Mouse (Mus musculus) hindbrain, embryonic 14.5 days (tissue): ENCODE data around the gene Arhgap17. TPM values are rescaled to one million over a fixed set of nuclear protein-coding genes. Genes with fewer than 3 reads are reported as not detected.

Experiments
- ATAC-seq: fragments of 200-750 bp; cut with Nextera tagmentation; 2 replicates; pipeline ENCODE4 v1.8.0; 2017; ENCODE audit warnings: moderate number of reproducible peaks, mild to moderate bottlenecking, moderate TSS enrichment, moderate library complexity; ENCODE audit not compliant: low FRiP score
- DNase-seq: peaks from one replicate; pipeline ENCODE4 v3.0.0-alpha.2; 2015; ENCODE audit warnings: low spot score
- H3K27ac ChIP-seq: fragments of 300-500 bp; sonication (generic); 2 replicates; pipeline ENCODE4 v1.5.1; 2014; ENCODE audit warnings: mild to moderate bottlenecking, moderate library complexity
- H3K27me3 ChIP-seq: fragments of 300-500 bp; sonication (generic); 2 replicates; pipeline ENCODE4 v1.6.1; 2014; ENCODE audit warnings: mild to moderate bottlenecking, low read length, mixed read lengths; ENCODE audit not compliant: control insufficient read depth, insufficient read depth
- H3K36me3 ChIP-seq: fragments of 300-500 bp; sonication (generic); replicated peaks from 2 replicates; pipeline ENCODE4 v1.6.1; 2014; ENCODE audit not compliant: control insufficient read depth, insufficient read depth
- H3K4me1 ChIP-seq: fragments of 300-500 bp; sonication (generic); replicated peaks from 2 replicates; pipeline ENCODE4 v1.6.1; 2014; ENCODE audit warnings: antibody characterized with exemption, low read length, mixed read lengths; ENCODE audit not compliant: control insufficient read depth, insufficient read depth
- H3K4me2 ChIP-seq: fragments of 300-500 bp; sonication (generic); replicated peaks from 2 replicates; pipeline ENCODE4 v1.6.1; 2014; ENCODE audit warnings: mild to moderate bottlenecking, moderate library complexity
- H3K4me3 ChIP-seq: fragments of 300-500 bp; sonication (generic); replicated peaks from 2 replicates; pipeline ENCODE4 v1.5.1; 2014; ENCODE audit warnings: mild to moderate bottlenecking, low read length
- H3K9ac ChIP-seq: fragments of 300-500 bp; sonication (generic); 2 replicates; pipeline ENCODE4 v1.6.1; 2014
- H3K9me3 ChIP-seq: fragments of 300-500 bp; sonication (generic); 2 replicates; pipeline ENCODE4 v1.6.1; 2016; ENCODE audit warnings: low read length; ENCODE audit not compliant: control insufficient read depth
- WGBS: fragments of 180-500 bp; shearing (Covaris S2); extraction: QIAGEN DNeasy Blood & Tissue Kit; methylation state at CpG from one replicate; pipeline ENCODE4 v1.1.7; 2014; 5-methylcytosine and 5-hydroxymethylcytosine counted together
- polyA plus RNA-seq: library from polyadenylated mRNA; unstranded; fragments of >200 nt; fragmentation: Nextera tagmentation; extraction: Ambion mirVana; gene quantifications from 2 replicates; pipeline ENCODE4 v1.2.1, GENCODE M21; 2014

Arhgap17 gene
- polyA plus RNA-seq, 1 experiment from 2014 or later: 11.4 TPM

DNA sequence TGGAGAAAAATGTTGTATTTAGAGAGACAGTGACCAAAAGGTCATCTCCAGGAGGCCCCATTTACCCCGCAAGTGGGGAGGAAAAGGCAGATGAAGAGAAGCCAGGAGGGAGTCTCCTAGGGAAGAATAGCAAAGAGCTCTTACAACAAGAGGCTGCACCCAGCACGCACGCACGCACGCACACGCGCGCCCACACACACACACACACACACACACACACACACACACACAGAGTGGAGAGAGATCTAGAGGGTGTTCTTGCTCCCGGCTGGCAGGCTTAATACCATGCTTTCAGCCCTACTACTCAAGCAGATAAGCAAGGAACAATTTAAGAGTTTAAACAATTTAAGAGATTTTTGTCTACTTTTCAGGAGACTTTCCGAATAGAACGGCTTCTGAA, 19.9 kb downstream of the Arhgap17 start:
- H3K4me2 ChIP-seq: no peak overlapping the region
- H3K4me1 ChIP-seq: no peaks in the 10 kb centered on the region
- ATAC-seq (no peak), DNase-seq (no peak)
- 80% methylated on average over 11 of the region's 11 CpGs for WGBS
- no peaks in the 10 kb centered on the region for H3K9me3 ChIP-seq
- H3K4me3 ChIP-seq: no peak overlapping the region
- no peak overlapping the region for H3K9ac ChIP-seq
- no peaks in the 10 kb centered on the region for H3K27me3 ChIP-seq
- H3K27ac ChIP-seq: no peak overlapping the region
- no peaks in the 10 kb centered on the region for H3K36me3 ChIP-seq

DNA sequence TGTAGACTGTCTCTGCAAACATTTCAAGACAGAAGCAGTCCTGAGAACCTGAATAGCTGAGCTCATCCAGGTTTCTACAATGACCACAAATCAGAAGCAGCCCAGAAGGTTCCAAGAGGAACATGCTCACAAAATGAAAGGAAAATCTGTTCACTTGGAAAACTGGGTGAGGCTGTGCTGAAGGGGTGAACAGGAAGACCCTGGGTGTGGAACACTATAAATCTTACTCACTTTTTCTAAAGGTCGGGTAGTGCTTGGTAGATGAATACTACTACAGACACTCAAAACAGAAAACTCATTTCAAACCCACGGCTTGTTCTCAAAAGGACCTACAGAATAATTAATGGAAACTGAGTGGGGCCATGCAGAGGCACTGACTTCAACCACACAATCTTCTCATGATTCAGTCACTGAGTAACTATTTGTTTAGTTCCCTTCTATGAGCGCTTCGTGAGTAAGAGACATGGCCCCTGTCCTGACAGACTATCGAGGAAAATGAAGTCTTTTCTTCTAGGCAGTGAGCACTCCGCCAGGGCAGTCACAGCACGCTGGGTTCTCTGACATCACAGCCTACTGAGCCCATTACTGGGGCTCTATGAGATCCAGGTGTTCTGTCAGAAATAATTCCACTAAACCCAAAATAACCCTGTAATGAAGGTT, 23.0 kb downstream of the Arhgap17 start:
- Histone ChIP-seq H3K4me1 (no peaks in the 10 kb centered on the region), H3K9me3 (no peaks in the 10 kb centered on the region), H3K36me3 (no peaks in the 10 kb centered on the region), H3K4me2 (no peak overlapping the region), H3K9ac (no peak overlapping the region), H3K4me3 (no peak overlapping the region), H3K27ac (no peak overlapping the region), H3K27me3 (no peaks in the 10 kb centered on the region)
- no peak for DNase-seq
- 86% methylated on average over 7 of the region's 7 CpGs for WGBS
- no peak for ATAC-seq

DNA sequence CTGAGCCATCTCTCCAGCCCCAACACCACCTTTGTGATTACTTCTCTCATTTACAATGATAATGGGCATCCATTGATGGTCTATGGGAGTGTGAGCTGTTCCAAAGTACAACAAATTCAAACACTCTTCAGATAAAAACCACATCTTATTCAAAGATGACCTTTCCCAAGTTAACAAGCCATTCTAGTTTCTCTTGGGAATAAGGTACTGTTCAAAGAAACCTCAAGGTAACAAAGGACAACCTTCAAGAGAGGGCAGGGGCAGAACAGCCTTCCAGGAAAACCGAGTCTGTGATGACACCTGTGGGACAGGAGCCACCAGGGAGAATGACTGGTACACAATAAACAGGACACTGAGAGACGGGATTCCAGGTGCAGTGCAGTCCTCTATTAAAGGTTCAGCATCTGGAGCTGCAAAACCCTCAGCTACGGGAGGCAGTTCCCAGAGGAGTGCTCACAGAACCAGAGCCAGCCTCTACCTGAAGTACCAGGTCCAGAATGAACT, 24.6 kb downstream of the Arhgap17 start:
- H3K4me1 ChIP-seq: no peaks in the 10 kb centered on the region
- H3K4me2 ChIP-seq: no peak overlapping the region
- 82% methylated on average over 3 of the region's 3 CpGs for WGBS
- no peaks in the 10 kb centered on the region for H3K27me3 ChIP-seq
- no peak overlapping the region for H3K4me3 ChIP-seq
- DNase-seq: no peak
- H3K27ac ChIP-seq: no peak overlapping the region
- no peaks in the 10 kb centered on the region for H3K9me3 ChIP-seq
- H3K9ac ChIP-seq: no peak overlapping the region
- H3K36me3 ChIP-seq: no peaks in the 10 kb centered on the region
- ATAC-seq: no peak

DNA sequence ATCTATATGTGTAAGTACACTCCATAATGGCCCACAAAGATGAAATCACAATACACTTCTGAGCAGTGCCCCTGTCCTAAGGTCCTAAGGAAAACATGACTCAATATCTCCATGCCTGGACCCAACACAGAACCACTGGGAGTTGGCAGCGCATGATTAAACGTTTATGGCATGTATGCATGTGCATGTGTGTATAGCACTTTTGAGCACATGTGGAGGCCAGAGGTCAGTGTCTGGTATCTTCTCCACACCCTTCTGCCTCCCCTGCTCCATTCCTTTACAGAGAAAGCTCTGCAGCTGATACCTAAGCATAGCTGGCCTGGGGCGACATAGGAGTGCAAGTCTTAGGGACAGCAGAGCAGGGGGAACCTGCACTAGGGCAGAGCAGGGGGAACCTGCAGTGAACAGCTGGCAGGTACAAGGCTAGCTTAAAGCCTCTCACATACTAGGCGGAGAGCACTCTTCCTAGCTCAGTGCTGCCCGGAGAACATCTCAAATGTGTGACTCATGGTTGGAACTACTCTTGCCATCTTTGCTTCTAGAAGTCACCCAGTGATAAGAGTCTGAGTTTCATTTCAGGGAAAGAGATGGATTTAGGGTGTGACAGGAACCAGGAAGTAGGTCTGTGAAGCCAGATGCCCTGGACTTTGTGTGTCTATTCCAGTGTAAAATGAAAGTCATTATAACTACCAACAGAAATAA, 25.5 kb downstream of the Arhgap17 start:
- no peak overlapping the region for H3K4me3 ChIP-seq
- no peaks in the 10 kb centered on the region for H3K36me3 ChIP-seq
- no peak overlapping the region for H3K4me2 ChIP-seq
- no peaks in the 10 kb centered on the region for H3K27me3 ChIP-seq
- H3K27ac ChIP-seq: no peak overlapping the region
- H3K4me1 ChIP-seq: no peaks in the 10 kb centered on the region
- no peaks in the 10 kb centered on the region for H3K9me3 ChIP-seq
- WGBS: 93% methylated on average over 5 of the region's 5 CpGs
- DNase-seq (no peak), ATAC-seq (no peak)
- H3K9ac ChIP-seq: no peak overlapping the region

DNA sequence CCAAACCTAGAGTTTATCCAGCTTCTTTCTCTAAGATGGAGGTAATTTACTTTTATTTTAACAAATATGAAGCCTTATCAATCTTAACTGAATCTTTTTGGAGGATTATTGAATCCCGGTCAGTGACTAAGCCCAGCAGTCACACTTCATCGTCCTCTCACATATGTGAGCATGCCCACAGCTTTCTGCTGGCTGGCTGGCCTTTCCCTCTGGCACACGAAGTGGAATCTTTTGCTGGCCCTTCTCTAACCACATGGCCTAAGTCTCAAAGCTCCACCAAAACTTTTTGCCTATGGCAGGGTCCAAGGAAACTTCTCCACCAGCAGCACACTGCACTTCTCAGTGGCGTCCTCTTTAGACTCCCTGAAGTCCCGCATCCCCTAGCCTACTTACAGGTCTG, 27.8 kb downstream of the Arhgap17 start:
- Histone ChIP-seq H3K4me3 (no peak overlapping the region), H3K4me1 (no peaks in the 10 kb centered on the region), H3K9me3 (no peaks in the 10 kb centered on the region), H3K4me2 (no peak overlapping the region), H3K27ac (no peak overlapping the region), H3K27me3 (no peaks in the 10 kb centered on the region), H3K36me3 (no peaks in the 10 kb centered on the region), H3K9ac (no peak overlapping the region)
- no peak for ATAC-seq
- WGBS: 65% methylated on average over 5 of the region's 5 CpGs
- DNase-seq: no peak

DNA sequence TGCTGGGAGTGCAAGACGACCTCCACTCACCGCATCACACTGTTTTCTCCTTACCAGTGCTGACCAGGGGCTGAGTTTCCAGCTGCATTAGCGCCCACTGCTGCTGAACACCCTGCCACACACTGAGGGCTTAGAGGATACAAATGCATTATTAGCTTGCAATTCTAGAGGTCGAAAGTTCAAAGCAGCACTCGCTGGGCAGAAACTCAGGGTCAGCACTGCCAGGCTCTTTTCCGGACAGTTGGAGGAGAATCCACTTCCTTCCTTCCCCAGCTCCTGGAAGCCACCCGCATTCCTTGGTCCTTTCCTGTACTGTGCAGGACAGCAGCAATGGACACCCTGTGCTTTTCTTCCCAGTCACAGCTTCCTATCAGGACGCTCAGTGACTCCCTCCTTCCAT, 31.4 kb downstream of the Arhgap17 start:
- Histone ChIP-seq H3K9me3 (no peaks in the 10 kb centered on the region), H3K27me3 (no peaks in the 10 kb centered on the region), H3K4me2 (no peak overlapping the region), H3K4me1 (no peaks in the 10 kb centered on the region), H3K27ac (no peak overlapping the region), H3K4me3 (no peak overlapping the region), H3K9ac (no peak overlapping the region), H3K36me3 (no peaks in the 10 kb centered on the region)
- 66% methylated on average over 8 of the region's 8 CpGs for WGBS
- DNase-seq (no peak), ATAC-seq (no peak)

DNA sequence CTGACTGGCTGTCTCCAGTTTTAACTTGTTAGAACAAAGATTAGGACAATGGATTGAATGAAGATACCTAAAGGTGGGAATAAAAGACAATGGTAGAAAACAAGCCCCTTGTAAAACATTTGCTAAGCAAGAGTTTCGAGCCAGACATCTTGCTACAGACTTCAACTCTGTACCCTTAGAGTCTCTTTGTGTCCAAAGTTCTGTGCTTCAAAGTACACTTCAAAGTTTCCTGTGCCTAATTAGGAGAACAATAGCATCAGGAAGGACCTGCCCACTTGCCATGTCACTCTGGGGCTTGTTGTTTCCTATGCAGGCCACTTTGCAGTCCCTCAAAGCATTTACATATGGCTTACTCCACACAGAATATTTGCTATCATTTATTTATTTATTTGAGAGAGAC, 33.4 kb downstream of the Arhgap17 start:
- no peaks in the 10 kb centered on the region for H3K9me3 ChIP-seq
- H3K27ac ChIP-seq: no peak overlapping the region
- H3K4me1 ChIP-seq: no peaks in the 10 kb centered on the region
- 81% methylated on average over 1 of the region's 1 CpGs for WGBS
- H3K4me2 ChIP-seq: no peak overlapping the region
- no peaks in the 10 kb centered on the region for H3K27me3 ChIP-seq
- no peak overlapping the region for H3K4me3 ChIP-seq
- H3K36me3 ChIP-seq: no peaks in the 10 kb centered on the region
- ATAC-seq (no peak), DNase-seq (no peak)
- H3K9ac ChIP-seq: no peak overlapping the region

DNA sequence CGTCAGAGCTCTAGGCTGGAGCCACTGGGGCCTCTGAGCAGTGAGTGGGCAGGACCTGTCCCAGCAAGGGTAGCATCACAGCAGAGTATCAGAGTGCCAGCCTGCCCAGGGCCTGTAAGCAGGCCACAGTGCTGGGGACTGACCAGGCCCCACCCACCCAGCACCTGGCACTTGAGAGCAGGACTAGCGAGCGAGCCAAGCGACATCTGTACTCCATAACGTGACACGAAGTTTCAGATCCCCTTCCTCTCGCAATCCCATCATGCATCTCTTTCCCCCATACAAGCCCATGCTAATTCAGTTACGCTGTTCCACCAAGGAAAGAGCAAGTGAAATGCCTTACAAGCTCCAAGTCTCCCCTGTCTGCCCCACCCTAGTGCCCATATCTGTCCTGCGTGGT, 39.2 kb downstream of the Arhgap17 start:
- DNase-seq (no peak), ATAC-seq (no peak)
- H3K9ac ChIP-seq: no peak overlapping the region
- no peaks in the 10 kb centered on the region; the same call in 1 of the 2 replicates for H3K4me1 ChIP-seq
- no peak overlapping the region for H3K4me3 ChIP-seq
- no peak overlapping the region for H3K27ac ChIP-seq
- no peaks in the 10 kb centered on the region for H3K27me3 ChIP-seq
- no peak overlapping the region for H3K4me2 ChIP-seq
- H3K9me3 ChIP-seq: no peaks in the 10 kb centered on the region
- H3K36me3 ChIP-seq: peaks cover 11% of the 10 kb centered on the region
- WGBS: 83% methylated on average over 9 of the region's 9 CpGs

DNA sequence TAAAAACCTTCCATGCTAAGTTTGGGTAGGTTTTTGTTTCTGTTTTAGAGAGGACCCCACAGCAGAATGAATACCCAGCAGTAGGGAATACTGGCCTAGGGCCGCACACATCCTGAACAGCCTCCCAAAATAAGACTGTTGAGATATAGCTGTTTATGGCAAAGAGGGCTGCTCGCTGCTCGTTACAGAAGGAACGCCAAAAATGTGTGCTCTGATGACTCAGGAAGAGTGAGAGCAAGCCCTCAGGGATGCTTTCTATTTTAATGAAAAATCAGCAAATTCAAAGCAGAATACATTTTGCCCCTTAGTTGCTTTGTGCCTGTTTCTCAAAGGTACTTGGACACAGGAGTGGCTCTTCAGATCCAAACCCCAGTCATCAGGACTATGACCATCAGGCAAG, 41.8 kb downstream of the Arhgap17 start:
- peaks cover 33% of the 10 kb centered on the region for H3K36me3 ChIP-seq
- H3K27ac ChIP-seq: no peak overlapping the region
- H3K27me3 ChIP-seq: no peaks in the 10 kb centered on the region
- no peaks in the 10 kb centered on the region; the same call in 1 of the 2 replicates for H3K4me1 ChIP-seq
- ATAC-seq: no peak
- DNase-seq: no peak
- no peak overlapping the region for H3K4me2 ChIP-seq
- H3K9me3 ChIP-seq: no peaks in the 10 kb centered on the region
- H3K9ac ChIP-seq: no peak overlapping the region
- no peak overlapping the region for H3K4me3 ChIP-seq
- WGBS: 74% methylated on average over 4 of the region's 4 CpGs
